Mouse (Mus musculus) heart, adult 18-20 months (tissue): ENCODE measurements at regions not wholly inside any gene's neighbourhood (a gene's known extent, or its start where the extent isn't known, plus 50 kb on each side); places are given as distances from the start of the nearest gene placed in this dataset.
"Not testable (repeated sequence)": the region's sequence is repeated elsewhere in the genome, so short reads cannot be mapped to it uniquely, and the experiment has no call there.

Source experiments
- DNase-seq, 2 experiments: peaks; one replicate each; pipeline ENCODE4 v3.0.0; 2021 to 2022; ENCODE audit warnings: mixed read lengths in 1 of 2

DNA sequence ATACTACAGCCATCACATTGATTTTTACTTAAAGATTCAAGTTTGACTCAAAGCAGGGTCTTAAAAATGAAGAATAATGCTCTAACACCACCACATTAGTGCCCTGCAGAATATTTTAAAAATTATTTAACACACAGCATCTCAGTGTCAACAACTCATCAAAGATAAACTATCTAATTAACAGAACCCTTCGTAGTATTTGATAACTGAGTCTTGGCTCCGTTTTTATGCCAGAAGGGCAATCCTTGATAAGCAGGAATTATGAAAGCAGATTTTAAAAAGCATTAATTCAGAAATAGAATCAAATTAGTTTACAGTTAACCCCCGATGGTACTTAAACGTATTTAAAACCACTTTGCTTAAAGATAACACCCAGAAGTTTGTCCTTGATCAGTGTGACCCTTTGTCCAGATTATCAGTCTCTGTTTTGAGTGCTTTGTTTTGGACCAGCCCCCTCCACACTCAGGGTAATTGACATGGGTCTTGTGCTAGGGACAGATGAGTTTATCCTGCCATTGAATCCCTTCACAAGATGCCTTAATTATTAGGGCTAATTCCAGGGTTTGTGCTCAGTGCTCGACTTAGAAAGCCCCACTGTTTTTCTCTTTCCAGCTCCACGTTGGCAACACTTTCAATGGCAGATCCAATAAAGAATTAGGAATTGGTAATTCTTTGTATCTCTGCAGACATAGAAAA, 69.4 kb upstream of the Dph6 start:
- no peak for DNase-seq

DNA sequence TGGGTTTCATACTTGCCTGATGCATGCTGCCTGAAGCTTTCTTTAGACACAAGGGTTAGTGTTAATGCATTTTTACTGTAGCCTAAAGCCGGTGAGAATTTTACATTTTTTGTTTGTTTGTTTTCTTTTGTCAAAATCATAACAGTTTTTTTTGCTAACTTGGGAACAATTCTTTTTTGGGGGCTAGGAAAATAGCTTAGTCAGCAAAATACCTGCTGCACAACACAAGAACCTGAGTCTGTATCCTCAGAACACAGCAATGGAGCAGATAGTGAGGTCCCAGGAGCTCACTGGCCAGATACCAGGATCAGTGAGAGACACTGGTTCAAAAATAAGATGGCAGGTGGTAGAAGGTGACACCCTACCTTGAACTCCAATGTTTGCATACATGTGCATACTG, 72.4 kb upstream of the Dph6 start:
- DNase-seq, result no peak

DNA sequence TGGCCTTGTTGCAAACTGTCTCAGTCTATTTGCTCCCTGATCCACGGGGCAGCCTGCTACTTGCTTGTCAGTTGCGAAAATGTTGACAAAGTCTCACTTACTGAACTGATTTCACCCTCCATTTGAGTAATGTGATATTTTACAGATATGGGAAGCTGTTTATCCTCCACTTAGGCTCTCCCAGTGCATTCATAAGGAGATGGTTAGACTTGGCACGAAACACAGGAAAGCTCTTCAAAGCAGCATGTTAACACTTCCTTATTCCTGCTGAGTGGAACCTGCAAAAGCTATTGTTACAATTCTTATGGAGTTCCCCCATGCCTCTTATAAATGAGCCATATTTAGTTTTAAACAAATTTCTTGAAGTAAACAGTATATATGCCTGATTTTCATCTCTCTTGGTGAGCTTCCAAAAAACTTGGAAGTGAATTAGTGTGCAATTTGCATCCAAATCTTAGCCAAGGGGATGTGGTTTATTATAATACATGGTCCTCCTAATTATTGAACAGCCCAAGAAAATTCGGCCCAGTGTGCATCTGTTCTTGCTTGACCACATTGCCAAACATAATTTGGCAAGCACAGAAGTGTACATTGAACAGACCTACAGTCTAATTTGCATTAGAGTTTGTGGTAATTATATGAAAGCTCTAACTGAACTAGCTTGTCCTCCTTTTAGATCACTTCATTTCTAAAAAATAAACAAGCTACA, 80.3 kb upstream of the Dph6 start:
- DNase-seq, result peak in 1 of 2 experiments; percentile 3

DNA sequence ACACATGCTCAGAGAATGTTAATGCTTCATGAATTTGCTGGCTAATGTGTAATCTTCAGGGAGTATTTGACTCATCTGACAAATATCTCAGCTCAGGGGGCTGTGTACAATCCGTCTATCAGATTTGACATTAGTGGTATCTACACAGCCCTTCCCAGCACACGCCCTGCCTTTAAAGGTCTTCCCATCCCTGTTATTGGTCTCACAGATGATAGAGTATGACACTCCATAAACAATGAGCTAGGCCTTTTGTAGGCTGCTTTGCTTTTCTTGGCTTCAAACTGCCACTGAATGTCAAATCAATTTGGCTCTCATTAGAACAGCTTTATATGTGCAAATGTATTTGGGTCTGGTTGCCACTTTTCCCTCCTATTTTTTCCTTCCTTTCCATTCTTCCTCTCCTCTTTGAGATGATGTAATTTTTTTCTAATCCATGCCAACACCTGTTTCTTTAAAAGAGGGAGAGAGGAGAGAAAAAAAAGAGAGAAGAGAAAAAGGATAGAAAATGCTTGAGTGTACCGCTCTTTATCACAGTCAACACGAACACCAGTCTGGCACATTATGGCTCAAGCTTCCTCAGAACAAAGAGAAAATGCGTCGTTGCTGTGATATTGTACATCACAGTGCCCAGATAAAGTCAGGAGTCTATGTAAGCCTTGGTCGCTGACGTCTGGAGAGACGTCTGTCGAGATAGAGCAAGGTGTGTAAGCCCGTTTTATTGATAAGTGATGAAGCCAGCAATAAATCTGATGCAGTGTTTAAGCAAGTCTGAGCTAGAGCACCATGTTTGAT, 84.9 kb upstream of the Dph6 start:
- peak in 1 of 2 experiments; percentile 3 for DNase-seq

DNA sequence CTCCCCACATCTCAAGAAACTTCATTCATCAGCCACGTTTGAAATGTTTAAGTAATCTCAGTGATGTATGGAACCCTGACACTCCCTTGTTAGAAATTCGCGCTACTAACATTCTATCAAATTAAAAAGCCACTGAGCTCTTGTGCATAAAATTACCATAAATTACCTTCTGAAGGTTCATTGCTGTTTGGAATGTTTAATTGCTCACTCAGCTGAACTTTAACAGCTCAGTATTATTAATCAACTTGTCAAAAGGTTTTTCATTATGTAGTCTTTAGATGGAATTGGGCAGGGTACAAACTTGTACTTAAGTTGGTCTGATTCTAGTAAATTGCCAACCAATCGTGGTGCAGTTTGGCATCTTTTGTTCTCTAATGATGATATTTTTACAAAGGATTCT, 108.5 kb upstream of the Dph6 start:
- no peak for DNase-seq

DNA sequence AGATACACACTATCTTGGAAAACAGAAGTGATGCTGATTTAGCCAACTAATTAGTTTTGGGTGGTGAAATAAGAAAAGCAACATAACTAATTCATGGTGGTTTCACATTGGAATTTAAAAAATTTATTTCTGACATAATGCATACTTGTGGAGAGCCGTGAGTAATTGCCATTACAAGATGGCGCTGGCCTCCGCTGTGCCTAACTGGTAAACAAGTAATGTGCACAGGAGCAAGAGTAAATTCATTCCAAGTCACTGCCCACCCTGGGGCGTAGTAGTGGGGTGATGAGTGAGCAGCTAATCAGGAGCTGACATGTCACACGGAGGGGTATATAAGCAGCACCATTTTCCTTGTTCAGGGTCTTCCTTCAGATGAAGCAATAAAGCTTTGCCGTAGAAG, 119.0 kb upstream of the Dph6 start:
- not testable (repeated sequence) for DNase-seq

GRCm38 (mm10) chr2:114774278-114774677, 119.5 kb upstream of the Dph6 start:
- DNase-seq, result no peak

DNA sequence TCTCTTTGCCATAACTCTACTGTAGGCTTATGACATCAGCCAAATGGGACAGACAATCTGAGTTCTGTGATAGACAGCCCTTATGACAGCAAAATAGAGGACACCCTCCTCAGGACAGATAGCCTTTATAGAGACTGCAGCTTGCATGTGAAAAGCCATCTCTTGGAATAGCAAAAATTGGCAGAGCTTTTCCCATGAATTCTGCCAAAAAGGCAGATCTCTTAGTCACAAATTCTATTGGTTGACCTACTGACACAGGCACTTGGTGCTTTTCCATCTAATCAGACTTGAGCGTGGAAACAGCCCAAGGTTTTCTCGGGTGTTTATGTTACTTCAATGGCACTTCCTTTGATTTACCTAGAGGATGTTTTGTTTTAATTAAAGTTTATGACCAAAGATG, 120.8 kb upstream of the Dph6 start:
- peak; percentile 25 to 41 for DNase-seq

DNA sequence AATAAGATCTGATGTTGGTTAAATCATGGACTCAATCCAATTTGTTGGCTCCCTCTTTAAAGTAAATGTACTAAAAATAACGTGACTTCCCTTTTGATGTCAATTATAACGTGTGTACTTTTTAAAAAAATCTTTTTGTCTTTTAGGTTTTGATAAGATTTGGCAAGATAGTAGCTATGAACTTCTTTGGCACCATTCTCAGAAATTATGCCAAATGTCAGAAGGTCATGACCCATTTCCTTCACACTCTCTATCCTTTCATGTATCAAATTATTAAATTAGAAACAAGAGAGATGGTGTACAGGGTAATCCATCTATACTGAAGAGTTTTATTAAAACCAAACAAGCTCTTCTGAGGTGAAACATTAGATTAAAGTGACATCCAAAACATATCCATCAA, 121.4 kb upstream of the Dph6 start:
- no peak for DNase-seq

DNA sequence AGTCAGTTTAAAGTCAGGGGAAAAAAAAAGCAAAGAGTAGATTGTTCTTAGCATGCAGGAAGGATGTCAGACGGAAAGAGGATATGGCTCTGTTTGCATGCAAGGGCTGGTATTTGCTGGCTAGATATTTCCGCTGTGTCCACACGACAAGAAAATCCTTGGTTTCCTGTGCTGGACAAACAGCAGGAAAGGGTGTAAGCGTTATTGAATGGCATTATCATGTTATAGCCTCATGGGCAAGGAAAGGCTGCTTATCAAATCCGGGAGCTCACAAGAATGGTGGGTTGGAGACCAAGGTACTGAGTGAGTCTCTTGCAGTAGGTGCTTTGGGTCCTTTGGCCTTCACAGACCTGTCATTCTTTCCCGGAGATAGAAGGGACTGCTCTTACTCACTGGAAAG, 127.7 kb upstream of the Dph6 start:
- DNase-seq, result peak in 1 of 2 experiments; percentile 33

DNA sequence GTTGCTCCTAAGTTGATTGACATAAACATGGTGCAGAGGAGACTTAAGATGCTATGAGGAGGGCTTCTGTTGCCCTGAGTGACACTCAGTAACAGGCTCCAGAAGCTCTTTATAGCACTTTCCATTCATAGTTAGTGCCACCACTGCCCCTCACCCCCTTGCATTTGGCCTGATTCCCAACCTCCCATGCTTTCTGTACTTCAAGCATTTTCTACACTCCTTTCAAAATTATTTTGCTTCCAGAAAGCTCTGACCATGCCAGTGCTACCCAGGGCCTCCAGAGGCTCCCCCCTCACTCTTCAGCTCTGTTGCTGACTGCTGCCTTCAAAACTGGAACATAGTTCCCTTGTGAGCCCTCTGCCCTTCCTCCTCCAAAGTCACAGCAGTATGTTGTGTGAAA, 129.4 kb upstream of the Dph6 start:
- no peak for DNase-seq

DNA sequence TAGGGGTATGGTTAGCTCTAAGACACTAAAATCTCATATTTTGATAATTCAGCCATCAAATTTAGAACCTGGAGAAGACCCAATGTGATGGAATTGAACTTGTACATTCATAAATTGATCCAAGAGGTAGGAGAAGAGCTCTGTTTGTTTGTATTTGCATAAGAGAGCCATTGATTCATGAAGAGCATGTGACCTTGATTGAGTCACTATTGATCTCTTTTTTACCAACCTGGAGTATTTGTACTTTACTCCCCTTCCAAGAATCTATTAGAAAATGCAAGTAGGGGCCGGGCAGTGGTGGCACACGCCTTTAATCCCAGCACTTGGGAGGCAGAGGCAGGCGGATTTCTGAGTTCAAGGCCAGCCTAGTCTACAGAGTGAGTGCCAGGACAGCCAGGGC, 133.5 kb upstream of the Dph6 start:
- DNase-seq, result no peak

DNA sequence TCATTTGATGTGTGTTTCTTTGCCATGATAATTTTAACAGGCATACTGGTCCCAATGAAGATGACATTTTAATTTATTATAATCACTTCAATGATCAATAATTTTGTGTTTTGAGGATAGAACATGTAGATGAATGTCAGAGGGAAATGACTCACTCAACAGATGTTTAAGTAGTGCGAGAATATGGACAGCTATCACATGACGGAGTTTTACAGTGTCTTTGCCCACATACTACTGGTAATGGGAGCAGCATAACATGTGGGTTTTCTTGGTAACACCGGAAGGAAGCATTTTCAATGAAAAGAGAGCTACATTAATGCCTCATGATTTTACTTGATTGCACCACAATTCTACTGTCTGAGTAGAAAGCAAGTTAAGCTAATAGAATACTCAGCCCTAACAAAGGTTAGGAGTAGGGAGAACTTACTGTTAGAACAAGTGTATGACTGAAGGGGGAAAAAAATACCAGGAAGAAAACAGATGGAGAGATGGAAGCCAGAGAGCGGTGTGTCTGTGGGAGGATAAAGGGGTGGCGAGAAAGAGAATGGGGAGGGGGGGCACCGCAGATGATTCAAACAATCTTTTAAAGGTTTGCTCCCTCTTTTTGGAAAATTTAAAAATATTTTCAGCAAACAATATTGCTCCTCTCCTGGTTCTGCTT, 142.0 kb upstream of the Dph6 start:
- no peak for DNase-seq

DNA sequence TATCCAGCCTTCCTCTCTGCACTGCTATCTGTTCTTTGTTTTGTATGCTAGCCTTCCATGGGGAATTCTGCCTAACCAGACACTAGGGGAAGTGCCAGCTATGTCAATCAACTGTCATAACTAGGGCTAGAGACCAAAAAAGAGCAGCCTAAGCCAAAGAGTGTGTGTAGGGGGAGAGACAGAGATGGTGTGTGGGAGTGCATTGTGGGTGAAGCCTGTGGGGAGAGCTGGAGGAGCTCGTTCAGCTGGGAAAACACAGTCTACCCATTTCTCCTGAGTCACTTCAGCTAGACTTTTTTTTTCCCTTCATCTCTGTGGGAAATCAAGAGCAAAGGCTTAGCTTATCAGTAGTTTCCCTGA, 142.5 kb upstream of the Dph6 start:
- peak in 1 of 2 experiments; percentile 13 for DNase-seq

DNA sequence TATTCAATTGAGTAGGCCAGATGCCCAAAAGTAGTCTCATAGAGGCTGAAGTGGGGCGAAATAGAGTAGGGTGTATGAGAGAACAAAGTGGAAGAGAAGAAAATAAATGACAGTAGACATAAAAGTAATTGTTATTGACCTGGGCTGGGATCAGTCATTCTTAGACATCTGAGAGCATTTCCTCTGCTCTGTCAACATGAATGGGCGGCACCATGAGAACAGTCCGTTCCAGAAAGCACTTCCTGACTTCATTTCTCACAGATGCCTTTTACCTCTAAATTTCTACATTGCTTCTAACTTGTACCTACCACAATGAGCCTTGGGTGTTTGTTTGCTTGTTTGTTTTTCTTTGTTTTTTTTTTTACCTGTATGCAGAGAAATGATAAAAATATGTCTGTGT, 148.5 kb upstream of the Dph6 start:
- DNase-seq, result peak in 1 of 2 experiments; percentile 26

GRCm38 (mm10) chr2:114803928-114804327, 149.2 kb upstream of the Dph6 start:
- no peak for DNase-seq

DNA sequence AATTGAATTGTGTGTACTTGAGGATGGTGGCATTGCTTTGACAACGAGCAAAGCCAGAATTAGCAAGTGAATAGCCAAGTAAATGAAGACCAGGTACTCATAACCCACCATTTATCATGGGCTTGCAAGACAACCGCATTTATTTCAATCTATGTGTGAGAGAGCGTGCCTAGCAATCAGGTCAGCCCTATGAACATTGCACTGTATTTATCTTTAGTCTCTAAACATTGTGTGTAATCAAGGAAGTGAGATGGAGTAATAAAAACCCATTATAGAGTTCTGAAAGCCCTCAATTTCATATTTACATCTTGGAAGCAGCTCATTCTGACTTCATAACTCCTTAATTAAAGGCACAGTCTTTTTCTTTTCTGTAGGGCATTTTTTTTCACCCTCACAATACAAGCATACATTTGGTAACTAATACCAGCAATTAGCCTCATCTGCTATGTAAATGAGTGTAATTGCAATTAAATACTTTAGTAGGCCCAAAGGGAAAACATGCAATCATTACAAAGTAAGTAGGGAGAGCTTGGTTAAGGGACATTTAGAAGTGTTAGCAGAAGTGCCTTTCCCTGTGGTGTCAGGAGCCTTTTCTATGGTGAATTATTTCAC, 150.8 kb upstream of the Dph6 start:
- no peak for DNase-seq

DNA sequence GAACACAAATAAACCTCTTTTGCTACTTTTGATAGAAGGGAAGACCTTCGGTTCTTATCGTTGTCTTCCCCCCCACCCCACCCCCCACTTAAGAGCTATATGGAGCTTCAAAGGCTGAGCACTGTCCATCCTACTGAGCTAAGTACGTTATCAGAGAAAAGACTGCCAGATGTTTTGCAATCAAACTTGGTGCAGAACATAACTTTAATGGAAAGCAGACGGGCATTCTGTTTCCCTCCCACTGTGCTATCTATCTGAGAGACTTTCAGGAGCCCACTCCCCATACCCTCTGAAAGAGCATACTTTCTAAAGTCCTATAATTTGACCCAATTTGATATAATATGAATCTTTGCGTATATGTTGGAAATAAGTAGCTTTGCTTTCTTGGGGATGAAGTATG, 153.3 kb upstream of the Dph6 start:
- no peak for DNase-seq

DNA sequence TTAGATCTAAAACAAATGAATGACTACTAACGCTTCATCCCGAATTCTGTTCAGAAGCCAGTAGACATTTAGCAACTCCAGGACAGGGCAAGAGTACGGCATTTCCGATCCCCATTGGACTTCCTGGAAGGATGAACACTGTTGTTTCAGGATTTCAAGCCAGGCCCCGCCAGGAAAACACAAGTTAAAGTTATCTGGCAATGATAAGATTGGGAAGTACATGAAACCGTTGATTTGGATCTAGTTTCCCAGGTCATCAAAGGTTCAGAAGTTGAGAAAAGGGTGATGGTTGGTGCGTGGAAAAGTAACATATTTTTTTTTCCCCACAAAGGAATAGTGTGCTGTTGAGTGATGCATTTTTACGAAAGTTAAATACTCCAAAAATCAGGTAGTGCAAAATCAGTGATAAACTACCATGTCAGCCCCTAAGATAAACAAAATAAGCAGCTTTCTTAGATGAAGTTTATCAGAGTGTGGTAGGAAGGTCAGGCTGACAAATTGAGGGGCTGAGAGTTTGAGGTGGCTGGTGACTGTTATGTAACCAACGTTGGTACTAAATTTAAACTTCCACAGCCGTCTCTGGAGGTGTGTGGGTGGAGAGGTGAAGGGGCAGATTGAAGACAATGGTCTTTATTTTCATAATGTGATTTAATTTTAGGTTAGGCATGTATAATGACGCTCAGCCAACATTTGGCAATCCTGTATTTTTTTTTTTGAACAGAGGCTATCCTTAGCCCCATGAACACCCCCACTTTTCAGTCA, 157.6 kb upstream of the Dph6 start:
- peak in 1 of 2 experiments; percentile 52 for DNase-seq

DNA sequence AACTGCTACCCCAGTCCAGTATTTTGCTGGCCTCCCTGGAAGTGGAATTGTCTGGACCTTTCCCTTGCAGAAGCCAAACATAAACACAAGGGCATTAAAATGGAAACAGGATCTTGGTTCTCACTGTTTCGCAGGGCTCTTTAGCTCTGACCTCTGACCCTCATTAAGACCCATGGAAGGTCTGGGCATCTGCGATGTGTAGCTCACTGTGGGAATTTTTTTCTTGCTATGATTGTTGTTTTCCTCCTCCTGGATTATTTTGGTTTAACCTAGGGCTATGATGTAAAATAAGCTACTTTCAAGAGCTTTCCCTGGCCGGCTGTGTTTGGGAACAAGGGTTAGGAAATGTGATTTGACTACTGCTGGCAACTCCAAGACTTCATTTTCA, 158.1 kb upstream of the Dph6 start:
- DNase-seq, result no peak

DNA sequence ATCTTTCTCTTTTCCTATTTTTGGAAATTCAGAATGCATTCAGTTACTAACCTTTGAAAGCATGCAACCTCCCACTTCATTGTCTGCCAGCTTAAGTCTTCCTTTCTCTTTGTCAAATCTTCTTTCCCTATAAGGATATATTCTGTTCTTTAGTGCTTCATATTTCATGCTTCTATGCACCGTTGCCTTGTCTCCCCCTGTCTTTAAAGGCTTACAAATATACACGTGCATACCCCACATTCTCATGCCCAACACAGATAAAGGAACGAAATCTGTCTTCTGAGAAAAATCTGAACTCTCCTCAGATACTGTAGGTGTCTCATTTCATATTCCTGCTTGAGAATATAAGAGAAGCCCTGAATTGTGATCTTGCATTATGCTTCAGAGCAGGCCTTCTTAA, 167.9 kb upstream of the Dph6 start:
- no peak for DNase-seq

DNA sequence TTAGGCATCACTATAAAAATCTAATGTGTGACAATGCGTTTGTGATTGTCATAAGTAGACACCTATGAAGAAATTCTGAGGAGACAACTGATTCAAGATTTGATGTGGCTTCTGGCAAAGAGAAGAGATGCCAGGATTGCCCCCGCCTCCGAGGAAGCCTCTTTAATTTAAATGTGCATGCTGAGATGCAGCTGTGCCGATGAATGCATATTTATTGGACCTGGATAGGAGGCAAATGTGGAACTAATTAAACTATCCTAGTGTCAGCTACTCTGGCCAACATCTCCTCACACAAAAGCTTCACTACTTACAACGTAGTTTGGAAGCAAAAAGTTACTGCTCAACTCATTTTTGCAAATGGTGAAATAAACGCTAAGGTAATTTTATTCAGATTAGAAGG, 173.4 kb upstream of the Dph6 start:
- DNase-seq, result no peak
